Mouse (Mus musculus): ENCODE results near the gene Sept1.

GRCm38 (mm10) chr7:127256518-127256917 is 23.6 kb upstream of the Sept1 start:
- TF ChIP-seq MAX (IDR thresholded peaks at IDR 0.05; ENCODE audit: low read depth) (no peak), POLR2A (IDR thresholded peaks at IDR 0.05; ENCODE audit: insufficient read length, low read depth) (no peak), CEBPB (IDR thresholded peaks at IDR 0.05; ENCODE audit: insufficient read depth, poor library complexity, severe bottlenecking) (no peak)

All from myocyte (in vitro differentiated cells).